Mouse (Mus musculus) embryonic facial prominence, embryonic 13.5 days (tissue): Measurements from ENCODE around the gene Actn4. TPM values are rescaled to one million over a fixed set of nuclear protein-coding genes. Genes with fewer than 3 reads are reported as not detected.

Experiments
- ATAC-seq: fragments of 200-750 bp; cut with Nextera tagmentation; 2 replicates; pipeline ENCODE4 v1.8.0; 2017; ENCODE audit warnings: low read depth; ENCODE audit not compliant: insufficient number of reproducible peaks, insufficient read depth, low FRiP score, low TSS enrichment
- H3K27ac ChIP-seq: fragments of 300-500 bp; sonication (generic); 2 replicates; pipeline ENCODE4 v1.5.1; 2015; ENCODE audit warnings: moderate library complexity, mild to moderate bottlenecking, inconsistent platforms
- H3K27me3 ChIP-seq: fragments of 300-500 bp; sonication (generic); 2 replicates; pipeline ENCODE4 v1.6.1; 2015; ENCODE audit warnings: mild to moderate bottlenecking, inconsistent platforms
- H3K36me3 ChIP-seq: fragments of 300-500 bp; sonication (generic); 2 replicates; pipeline ENCODE4 v1.6.1; 2015; ENCODE audit warnings: mild to moderate bottlenecking, inconsistent platforms
- H3K4me1 ChIP-seq: fragments of 300-500 bp; sonication (generic); 2 replicates; pipeline ENCODE4 v1.6.1; 2015; ENCODE audit warnings: inconsistent platforms
- H3K4me2 ChIP-seq: fragments of 300-500 bp; sonication (generic); 2 replicates; pipeline ENCODE4 v1.6.1; 2015; ENCODE audit warnings: moderate library complexity, mild to moderate bottlenecking, inconsistent platforms
- H3K4me3 ChIP-seq: fragments of 300-500 bp; sonication (generic); 2 replicates; pipeline ENCODE4 v1.5.1; 2015; ENCODE audit warnings: mild to moderate bottlenecking, inconsistent platforms
- H3K9ac ChIP-seq: fragments of 300-500 bp; sonication (generic); 2 replicates; pipeline ENCODE4 v1.6.1; 2015; ENCODE audit warnings: mild to moderate bottlenecking, inconsistent platforms
- H3K9me3 ChIP-seq: fragments of 300-500 bp; sonication (generic); 2 replicates; pipeline ENCODE4 v1.6.1; 2016; ENCODE audit warnings: inconsistent platforms
- WGBS: fragments of 180-500 bp; shearing (Covaris S2); methylation state at CpG from one replicate; pipeline ENCODE4 v1.1.7; 2015; ENCODE audit warnings: mixed read lengths; 5-methylcytosine and 5-hydroxymethylcytosine counted together
- polyA plus RNA-seq: library from polyadenylated mRNA; unstranded; fragments of >200 nt; fragmentation: Nextera tagmentation; extraction: Ambion mirVana; gene quantifications from 2 replicates; pipeline ENCODE4 v1.2.1, GENCODE M21; 2015

The Actn4 gene
- polyA plus RNA-seq, 1 experiment from 2014 or later = 258 TPM

GRCm38 (mm10) chr7:28983849-28984248 lies 21.7 kb upstream of the Actn4 start:
- Histone ChIP-seq H3K4me2 (no peak overlapping the region), H3K27ac (no peak overlapping the region), H3K4me1 (peaks cover 15% of the 10 kb centered on the region), H3K27me3 (no peaks in the 10 kb centered on the region), H3K9ac (no peak overlapping the region), H3K9me3 (no peaks in the 10 kb centered on the region), H3K36me3 (peaks cover 10% of the 10 kb centered on the region), H3K4me3 (no peak overlapping the region)
- ATAC-seq = no peak
- 79% methylated on average over 4 of the region's 4 CpGs for WGBS

GRCm38 (mm10) chr7:28983141-28983564 lies 21.0 kb upstream of the Actn4 start:
- peak overlapping the region; percentile 90; the same call in 1 of the 2 replicates for H3K27ac ChIP-seq
- H3K9ac ChIP-seq = peak overlapping the region; percentile 77; the same call in 1 of the 2 replicates

GRCm38 (mm10) chr7:28982274-28983013 lies 20.3 kb upstream of the Actn4 start:
- H3K27ac ChIP-seq = peak overlapping the region; percentile 90
- H3K36me3 ChIP-seq = peaks cover 24% of the 10 kb centered on the region
- H3K27me3 ChIP-seq = no peaks in the 10 kb centered on the region
- H3K9ac ChIP-seq = peak overlapping the region; percentile 77
- H3K9me3 ChIP-seq = no peaks in the 10 kb centered on the region
- ATAC-seq = peak; percentile 46
- H3K4me2 ChIP-seq = peak overlapping the region; percentile 76
- peaks cover 15% of the 10 kb centered on the region for H3K4me1 ChIP-seq
- H3K4me3 ChIP-seq = peak overlapping the region; percentile 89
- WGBS = 13% methylated on average over 19 of the region's 19 CpGs

More at GRCm38 (mm10) chr7:28983141-28983564, 21.0 kb upstream of the Actn4 start:
- H3K4me3 ChIP-seq = peak overlapping the region; percentile 89; the same call in 1 of the 2 replicates
- 77% methylated on average over 11 of the region's 11 CpGs for WGBS
- H3K9me3 ChIP-seq = no peaks in the 10 kb centered on the region
- no peak for ATAC-seq
- H3K4me2 ChIP-seq = peak overlapping the region; percentile 76
- H3K4me1 ChIP-seq = peaks cover 15% of the 10 kb centered on the region
- H3K36me3 ChIP-seq = peaks cover 17% of the 10 kb centered on the region
- no peaks in the 10 kb centered on the region for H3K27me3 ChIP-seq

- Histone ChIP-seq H3K4me2 (peak within 1 kb of the TSS; percentile 97), H3K9me3 (no peaks in the 10 kb centered on the region), H3K27me3 (no peaks in the 10 kb centered on the region), H3K27ac (peak within 1 kb of the TSS; percentile 90), H3K4me1 (peaks cover 15% of the 10 kb centered on the region), H3K36me3 (peaks cover 31% of the 10 kb centered on the region), H3K9ac (peak within 1 kb of the TSS; percentile 89), H3K4me3 (peak within 1 kb of the TSS; percentile 89)
- WGBS = under 1% methylated on average over 36 of the region's 36 CpGs
- peak; percentile 92 for ATAC-seq
Observed at GRCm38 (mm10) chr7:28981651-28982273, 19.6 kb upstream of the Actn4 start, which contains the start of the genes Eif3k and Map4k1. Gene Eif3k, minus strand, starts transcription at chr7:28981864. Gene Map4k1, plus strand, starts transcription at chr7:28982050.

GRCm38 (mm10) chr7:28977556-28977955 lies 15.4 kb upstream of the Actn4 start:
- Histone ChIP-seq H3K36me3 (peaks cover 65% of the 10 kb centered on the region), H3K9me3 (no peaks in the 10 kb centered on the region), H3K4me1 (peaks cover 10% of the 10 kb centered on the region), H3K27me3 (no peaks in the 10 kb centered on the region), H3K9ac (no peak overlapping the region), H3K4me2 (no peak overlapping the region), H3K4me3 (no peak overlapping the region), H3K27ac (no peak overlapping the region)
- 90% methylated on average over 9 of the region's 9 CpGs for WGBS
- ATAC-seq = no peak

GRCm38 (mm10) chr7:28973025-28973424 lies 10.9 kb upstream of the Actn4 start:
- H3K36me3 ChIP-seq = peaks cover 87% of the 10 kb centered on the region
- H3K27ac ChIP-seq = no peak overlapping the region
- no peak for ATAC-seq
- no peaks in the 10 kb centered on the region; the same call in 1 of the 2 replicates for H3K4me1 ChIP-seq
- H3K9me3 ChIP-seq = no peaks in the 10 kb centered on the region
- no peak overlapping the region for H3K4me2 ChIP-seq
- H3K4me3 ChIP-seq = no peak overlapping the region
- no peaks in the 10 kb centered on the region for H3K27me3 ChIP-seq
- H3K9ac ChIP-seq = no peak overlapping the region
- whole genome bisulfite sequencing = 82% methylated on average over 8 of the region's 8 CpGs

- no peak for ATAC-seq
- WGBS = 67% methylated on average over 8 of the region's 8 CpGs
- Histone ChIP-seq H3K36me3 (peaks cover 83% of the 10 kb centered on the region), H3K9me3 (no peaks in the 10 kb centered on the region), H3K27ac (0 out of 2 replicates have a peak overlapping the region, but pooled peaks have one; percentile 0), H3K4me1 (no peaks in the 10 kb centered on the region; the same call in 1 of the 2 replicates), H3K4me3 (no peak overlapping the region), H3K4me2 (no peak overlapping the region), H3K27me3 (no peaks in the 10 kb centered on the region), H3K9ac (no peak overlapping the region)
Observed at GRCm38 (mm10) chr7:28972542-28972985, 10.4 kb upstream of the Actn4 start.

- no peak for ATAC-seq
- Histone ChIP-seq H3K9me3 (no peaks in the 10 kb centered on the region), H3K4me1 (no peaks in the 10 kb centered on the region; the same call in 1 of the 2 replicates), H3K4me3 (no peak overlapping the region), H3K27ac (no peak overlapping the region), H3K27me3 (no peaks in the 10 kb centered on the region), H3K4me2 (no peak overlapping the region), H3K9ac (no peak overlapping the region), H3K36me3 (peaks cover 75% of the 10 kb centered on the region)
- 68% methylated on average over 6 of the region's 6 CpGs for WGBS
Observed at GRCm38 (mm10) chr7:28971770-28972269, 9.7 kb upstream of the Actn4 start.

GRCm38 (mm10) chr7:28971029-28971428 lies 8.9 kb upstream of the Actn4 start:
- no peak for ATAC-seq
- Histone ChIP-seq H3K27me3 (no peaks in the 10 kb centered on the region), H3K9me3 (no peaks in the 10 kb centered on the region), H3K36me3 (peaks cover 67% of the 10 kb centered on the region), H3K9ac (no peak overlapping the region), H3K4me2 (no peak overlapping the region), H3K4me1 (no peaks in the 10 kb centered on the region; the same call in 1 of the 2 replicates), H3K27ac (no peak overlapping the region; the same call in 1 of the 2 replicates), H3K4me3 (no peak overlapping the region)
- WGBS = 85% methylated on average over 7 of the region's 7 CpGs

- no peak for ATAC-seq
- Histone ChIP-seq H3K4me1 (no peaks in the 10 kb centered on the region; the same call in 1 of the 2 replicates), H3K4me2 (no peak overlapping the region), H3K27me3 (no peaks in the 10 kb centered on the region), H3K9me3 (no peaks in the 10 kb centered on the region), H3K4me3 (no peak overlapping the region), H3K36me3 (peaks cover 61% of the 10 kb centered on the region), H3K27ac (no peak overlapping the region), H3K9ac (no peak overlapping the region)
- WGBS = 66% methylated on average over 12 of the region's 12 CpGs
Observed at GRCm38 (mm10) chr7:28969672-28970394, 7.7 kb upstream of the Actn4 start.

- Histone ChIP-seq H3K27ac (no peak overlapping the region), H3K36me3 (peaks cover 55% of the 10 kb centered on the region), H3K4me2 (no peak overlapping the region), H3K9ac (no peak overlapping the region), H3K4me1 (no peaks in the 10 kb centered on the region; the same call in 1 of the 2 replicates), H3K4me3 (no peak overlapping the region), H3K9me3 (no peaks in the 10 kb centered on the region), H3K27me3 (no peaks in the 10 kb centered on the region)
- ATAC-seq = no peak
- WGBS = 82% methylated on average over 1 of the region's 1 CpGs
Observed at GRCm38 (mm10) chr7:28969271-28969670, 7.1 kb upstream of the Actn4 start.
